Comparison of ENCODE assay signal across 17 mouse cellular contexts in the genomic region with DNA sequence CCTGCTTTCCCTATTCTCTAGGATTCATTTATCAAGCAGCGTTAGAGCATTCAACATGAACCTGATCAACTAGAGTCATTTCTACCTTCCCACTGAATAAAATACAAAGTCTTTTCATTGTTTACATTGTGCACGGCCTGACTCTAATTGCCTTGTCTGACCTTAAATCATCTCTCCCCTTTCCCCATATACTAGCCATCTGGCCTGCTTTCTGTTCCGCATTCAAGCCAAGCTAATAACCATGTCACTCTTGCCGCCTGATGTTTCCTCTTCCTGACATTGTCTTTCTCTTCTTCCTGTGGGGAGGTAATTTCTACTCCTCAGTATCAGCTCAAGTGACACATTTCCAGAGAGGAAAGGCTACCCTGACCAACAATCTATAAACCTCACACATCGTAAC. TPM values are rescaled to one million over a fixed set of nuclear protein-coding genes. Genes with fewer than 3 reads are reported as not detected.
DNase-seq lines count a peak whose midpoint lies in the region; ATAC-seq and TF ChIP-seq lines count a peak whose summit lies in the region.
"Had no signal": no experiment of that assay in that cellular context is flagged by ENCODE, and none has a peak within 500 bp of the region (broad histone marks: within the 10 kb centered on the region; RNA-seq: fewer than 3 reads in every experiment).

No protein-coding gene starts in this region.

- H3K4me1 ChIP-seq in heart, postnatal 0 days (ENCODE audit: control insufficient read depth, insufficient read depth), result no peaks in the 10 kb centered on the region
- H3K4me1 ChIP-seq: liver, embryonic 12.5 days had no signal

- no peaks in the 10 kb centered on the region for H3K9me3 ChIP-seq in heart, postnatal 0 days (replicated peaks; ENCODE audit: control insufficient read depth, low read length)
- H3K9me3 ChIP-seq: liver, embryonic 12.5 days had no signal

- H3K4me2 ChIP-seq in heart, postnatal 0 days (ENCODE audit: low read depth, low read length), result no peak overlapping the region
- H3K4me2 ChIP-seq: liver, embryonic 12.5 days had no signal

- H3K4me3 ChIP-seq in heart, postnatal 0 days (ENCODE audit: low read depth, low read length), result no peak overlapping the region
- H3K4me3 ChIP-seq: liver, embryonic 12.5 days had no signal

- peak; percentile 5 for DNase-seq in heart, postnatal 0 days (ENCODE audit: low spot score)
- no peak for DNase-seq in heart, postnatal 14 days
- DNase-seq in spleen, postnatal 36 days (ENCODE audit: low spot score in 2 of 2), result peak; percentile 26 to 50
- no peak for DNase-seq in spleen, adult 18-20 months
- no peak for DNase-seq in MN1 (ENCODE audit: low spot score)
- DNase-seq in kidney, adult 9 months, result no peak
- no peak for DNase-seq in thymus, adult 18-20 months
- DNase-seq: adrenal gland, postnatal 36 days; cerebellum, postnatal 36 days; gastrocnemius, postnatal 25 days; kidney, postnatal 25 days; lung, postnatal 36 days; thymus, adult 2 months had no signal

- H3K9ac ChIP-seq in heart, postnatal 0 days (replicated peaks; ENCODE audit: low read depth, low read length), result no peak overlapping the region
- H3K9ac ChIP-seq: liver, embryonic 12.5 days had no signal

- TF ChIP-seq CTCF in heart, postnatal 0 days (IDR thresholded peaks at IDR 0.05; ENCODE audit: low read depth), result no peak

- intact Hi-C loops in heart, postnatal 14 days (cut with DNase I), result no loop called here

- no peak for ATAC-seq in heart, postnatal 0 days (ENCODE audit: insufficient read depth, low read depth)
- ATAC-seq in megakaryocyte progenitor cell, adult 5-6 weeks (replicated peaks; ENCODE audit: poor library complexity), result peak; percentile 87
- ATAC-seq: forebrain, embryonic 16.5 days; intestine, embryonic 16.5 days; liver, embryonic 12.5 days had no signal

- WGBS in heart, postnatal 0 days, result 72% methylated on average over 5 of the region's 5 CpGs

- no peaks in the 10 kb centered on the region for H3K27me3 ChIP-seq in heart, postnatal 0 days (ENCODE audit: control insufficient read depth, insufficient read depth, low read length)

- no peak overlapping the region for H3K27ac ChIP-seq in heart, postnatal 0 days (ENCODE audit: low read depth)
- H3K27ac ChIP-seq: liver, embryonic 12.5 days had no signal

- H3K36me3 ChIP-seq in heart, postnatal 0 days (replicated peaks; ENCODE audit: control insufficient read depth, insufficient read depth, low read length), result no peaks in the 10 kb centered on the region
- H3K36me3 ChIP-seq: liver, embryonic 12.5 days had no signal

- no peak for TF ChIP-seq EP300 in heart, postnatal 0 days (IDR thresholded peaks at IDR 0.05; ENCODE audit: low read depth)

RNA-seq across cellular contexts. Expression of gene Tlr7, which starts 14.6 kb away (rescaled TPM):
- total RNA-seq in heart, postnatal 0 days (2014; rRNA removed; ENCODE audit: low replicate concordance), result 0.08 and 0.88 TPM in 2 replicates
- 0.26 and 0.33 TPM in 2 replicates for polyA plus RNA-seq in heart, postnatal 0 days (2015; fragmentation: Nextera tagmentation; extraction: Ambion mirVana)
- 1 to 10 TPM; 2.0 to 2.2 TPM for total RNA-seq in heart, postnatal 14 days (2021)
- total RNA-seq in megakaryocyte progenitor cell, adult 5-6 weeks (2015), result 3.1 and 4.8 TPM in 2 replicates
- 0.79 and 1.8 TPM in 2 replicates for total RNA-seq in megakaryocyte progenitor cell, adult 5-6 weeks (2017)

RNA-seq across cellular contexts. Expression of gene Tlr8, which starts 51.6 kb away (rescaled TPM):
- total RNA-seq in heart, postnatal 0 days (2014; rRNA removed; ENCODE audit: low replicate concordance), result 0.19 TPM in 1 of 2 replicates, not detected in the other
- polyA plus RNA-seq in heart, postnatal 0 days (2015; fragmentation: Nextera tagmentation; extraction: Ambion mirVana), result 0.16 TPM in 2 replicates
- 1 to 10 TPM; 1.9 to 2.2 TPM for total RNA-seq in heart, postnatal 14 days (2021)
- 5.4 and 8.5 TPM in 2 replicates for total RNA-seq in megakaryocyte progenitor cell, adult 5-6 weeks (2015)
- 2.1 and 4.0 TPM in 2 replicates for total RNA-seq in megakaryocyte progenitor cell, adult 5-6 weeks (2017)

Comparison
In these comparisons a context has a peak if more than half of its experiments do, and no peak if none do; other contexts are left out.
1. DNase-seq: peak in heart, postnatal 0 days (single experiment) and spleen, postnatal 36 days (2 of 2); none in heart, postnatal 14 days (0 of 2), spleen, adult 18-20 months (0 of 2), MN1 (single experiment), kidney, adult 9 months (single experiment) and thymus, adult 18-20 months (0 of 2).